Mouse (Mus musculus): ENCODE measurements around the gene Dtx2. TPM values are rescaled to one million over a fixed set of nuclear protein-coding genes. Genes with fewer than 3 reads are reported as not detected.

The Dtx2 gene
- polyA plus RNA-seq, 1 experiment from 2014 or later = 31.7 TPM

- ATAC-seq (ENCODE audit: low FRiP score, low read depth) = no peak
- no peaks in the 10 kb centered on the region for H3K9me3 ChIP-seq
- no peak overlapping the region for H3K4me3 ChIP-seq
- H3K9ac ChIP-seq = no peak overlapping the region
- no peaks in the 10 kb centered on the region; the same call in 1 of the 2 replicates for H3K27me3 ChIP-seq (replicated peaks)
- WGBS = 93% methylated on average over 5 of the region's 5 CpGs
- no peak overlapping the region for H3K27ac ChIP-seq
- no peaks in the 10 kb centered on the region for H3K36me3 ChIP-seq
- no peak overlapping the region for H3K4me2 ChIP-seq (replicated peaks)
- no peaks in the 10 kb centered on the region for H3K4me1 ChIP-seq
These were observed 83.5 kb downstream of the Dtx2 start for GRCm38 (mm10) chr5:136078136-136078535.

- no peak for ATAC-seq (ENCODE audit: low FRiP score, low read depth)
These were observed 87.7 kb downstream of the Dtx2 start for GRCm38 (mm10) chr5:136082345-136082744.

More at GRCm38 (mm10) chr5:136082345-136082744, 87.7 kb downstream of the Dtx2 start:
- H3K9ac ChIP-seq = no peak overlapping the region
- peaks cover 14% of the 10 kb centered on the region for H3K27me3 ChIP-seq (replicated peaks)
- H3K4me3 ChIP-seq = no peak overlapping the region
- WGBS = 76% methylated on average over 4 of the region's 4 CpGs
- peaks cover 17% of the 10 kb centered on the region for H3K4me1 ChIP-seq
- H3K9me3 ChIP-seq = no peaks in the 10 kb centered on the region
- H3K36me3 ChIP-seq = no peaks in the 10 kb centered on the region
- H3K4me2 ChIP-seq (replicated peaks) = no peak overlapping the region
- H3K27ac ChIP-seq = no peak overlapping the region

Other genes starting within 250 kb of the Dtx2 start
- 0.30 TPM in 1 of 2 replicates, not detected in the other for gene Styxl1, start 216.4 kb upstream of the Dtx2 start, polyA plus RNA-seq (2016; fragmentation: Nextera tagmentation; extraction: Ambion mirVana)
- 606 and 613 TPM in 2 replicates for gene Mdh2, start 216.3 kb upstream of the Dtx2 start, polyA plus RNA-seq (2016; fragmentation: Nextera tagmentation; extraction: Ambion mirVana)
- gene Srrm3, start 187.9 kb upstream of the Dtx2 start, polyA plus RNA-seq (2016; fragmentation: Nextera tagmentation; extraction: Ambion mirVana) = 71.4 and 77.2 TPM in 2 replicates
- gene Hspb1, start 106.9 kb upstream of the Dtx2 start, polyA plus RNA-seq (2016; fragmentation: Nextera tagmentation; extraction: Ambion mirVana) = 22.3 and 26.5 TPM in 2 replicates
- 516 and 524 TPM in 2 replicates for gene Ywhag, start 60.2 kb upstream of the Dtx2 start, polyA plus RNA-seq (2016; fragmentation: Nextera tagmentation; extraction: Ambion mirVana)
- 1.4 and 1.7 TPM in 2 replicates for gene Ssc4d, start 20.3 kb upstream of the Dtx2 start, polyA plus RNA-seq (2016; fragmentation: Nextera tagmentation; extraction: Ambion mirVana)
- gene Zp3, start 14.7 kb upstream of the Dtx2 start, polyA plus RNA-seq (2016; fragmentation: Nextera tagmentation; extraction: Ambion mirVana) = 0.15 TPM in 1 of 2 replicates, not detected in the other
- 0.10 and 0.19 TPM in 2 replicates for gene Upk3b, start 43.7 kb downstream of the Dtx2 start, polyA plus RNA-seq (2016; fragmentation: Nextera tagmentation; extraction: Ambion mirVana)
- 1.4 and 2.1 TPM in 2 replicates for gene Upk3bl, start 59.7 kb downstream of the Dtx2 start, polyA plus RNA-seq (2016; fragmentation: Nextera tagmentation; extraction: Ambion mirVana)
- gene Rasa4, start 89.1 kb downstream of the Dtx2 start, polyA plus RNA-seq (2016; fragmentation: Nextera tagmentation; extraction: Ambion mirVana) = 10.8 and 11.0 TPM in 2 replicates
- 234 and 249 TPM in 2 replicates for gene Polr2j, start 121.8 kb downstream of the Dtx2 start, polyA plus RNA-seq (2016; fragmentation: Nextera tagmentation; extraction: Ambion mirVana)
- 37.6 and 37.7 TPM in 2 replicates for gene Lrwd1, start 141.3 kb downstream of the Dtx2 start, polyA plus RNA-seq (2016; fragmentation: Nextera tagmentation; extraction: Ambion mirVana)
- 23.8 and 24.6 TPM in 2 replicates for gene Alkbh4, start 141.3 kb downstream of the Dtx2 start, polyA plus RNA-seq (2016; fragmentation: Nextera tagmentation; extraction: Ambion mirVana)
- 18.6 and 18.9 TPM in 2 replicates for gene Orai2, start 175.9 kb downstream of the Dtx2 start, polyA plus RNA-seq (2016; fragmentation: Nextera tagmentation; extraction: Ambion mirVana)
- 65.1 and 78.9 TPM in 2 replicates for gene Prkrip1, start 204.2 kb downstream of the Dtx2 start, polyA plus RNA-seq (2016; fragmentation: Nextera tagmentation; extraction: Ambion mirVana)